Mouse (Mus musculus) lung, adult 2 months (tissue): ENCODE data around the gene Ppfia1.

Source experiments
- CTCF ChIP-seq: fragments of 200-500 bp; IDR thresholded peaks from 2 replicates; pipeline ENCODE4 v1.5.1; 2011; ENCODE audit warnings: mild to moderate bottlenecking, low read length, control low read depth; ENCODE audit not compliant: insufficient read depth
- POLR2A ChIP-seq: fragments of 200-500 bp; IDR thresholded peaks from 2 replicates; pipeline ENCODE4 v1.6.1; 2011; ENCODE audit warnings: low read depth, mild to moderate bottlenecking, control low read depth, low read length, borderline replicate concordance; ENCODE audit errors: extremely low read depth

DNA sequence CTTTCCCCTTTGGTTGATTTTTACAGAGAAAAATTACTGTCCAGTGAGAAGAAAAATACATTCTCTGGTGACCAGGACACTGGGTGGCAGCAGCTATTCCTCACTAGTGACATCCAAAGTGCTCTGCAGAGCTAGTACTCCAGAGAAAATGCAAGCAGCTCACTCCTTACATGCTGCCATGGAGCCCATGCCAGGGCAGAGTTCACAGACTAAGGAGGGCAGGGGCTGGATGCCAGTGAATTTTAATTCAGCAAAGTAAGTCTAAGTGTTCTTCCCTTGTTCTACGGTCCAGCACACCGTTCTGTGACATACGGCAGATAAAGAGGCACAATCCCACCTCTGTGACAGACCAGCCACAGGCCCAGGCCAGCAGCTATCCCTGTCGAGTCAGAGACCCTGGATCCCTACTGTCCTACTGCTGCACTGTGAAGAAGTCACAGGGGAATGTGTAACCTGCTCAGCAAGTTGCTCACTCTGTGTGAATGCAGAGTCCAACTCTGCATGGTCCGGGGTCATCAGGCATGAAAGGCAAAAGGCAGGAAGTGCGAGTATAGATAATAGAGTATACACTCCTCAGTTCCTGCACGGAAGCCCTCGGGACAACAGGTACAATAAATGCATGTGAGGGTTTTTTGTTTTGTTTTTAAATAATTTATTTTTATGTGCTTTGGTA lies 63.2 kb downstream of the Ppfia1 start:
- TF ChIP-seq POLR2A (no peak), CTCF (no peak)
